Mouse (Mus musculus) CD4-positive, CD25-positive, alpha-beta regulatory T cell, adult 4 months (primary cell): ENCODE data around the gene Prr14l. TPM values are rescaled to one million over a fixed set of nuclear protein-coding genes. Genes with fewer than 3 reads are reported as not detected.

Experiments
- polyA plus RNA-seq, 2 experiments: library from polyadenylated mRNA; unstranded; fragments of 100-300 nt; shearing (Covaris generic); gene quantifications; one replicate each; pipeline ENCODE4 v1.2.1; 2017

The Prr14l gene
- polyA plus RNA-seq, 2 experiments from 2014 or later, result 24.9 to 26.7 TPM

Other genes starting within 250 kb of the Prr14l start
- under 1 TPM; 0.43 to 0.61 TPM for gene Yes1, start 243.1 kb downstream of the Prr14l start, polyA plus RNA-seq
- gene Pisd, start 68.6 kb downstream of the Prr14l start, polyA plus RNA-seq, result 100 to 1,000 TPM in 1 of 2 experiments, 10 to 100 TPM in 1; 94.9 to 125 TPM
- not detected for gene Gm20671, start 27.1 kb downstream of the Prr14l start, polyA plus RNA-seq
- gene Depdc5, start 9.4 kb upstream of the Prr14l start, polyA plus RNA-seq, result 10 to 100 TPM; 19.2 to 31.1 TPM
- gene Ywhah, start 164.6 kb upstream of the Prr14l start, polyA plus RNA-seq, result 100 to 1,000 TPM; 192 to 194 TPM
- not detected for gene Slc5a1, start 250.0 kb upstream of the Prr14l start, polyA plus RNA-seq